Mouse (Mus musculus): ENCODE measurements around the gene Tmem176a. TPM values are rescaled to one million over a fixed set of nuclear protein-coding genes. Genes with fewer than 3 reads are reported as not detected.

Gene Tmem176a
- polyA plus RNA-seq, 1 experiment from 2014 or later: 37.4 TPM

- H3K27me3 ChIP-seq: no peaks in the 10 kb centered on the region
- H3K9me3 ChIP-seq: no peaks in the 10 kb centered on the region
- H3K4me3 ChIP-seq (replicated peaks): no peak overlapping the region
- H3K27ac ChIP-seq: no peak overlapping the region
- no peak overlapping the region for H3K4me2 ChIP-seq
- no peaks in the 10 kb centered on the region for H3K4me1 ChIP-seq (replicated peaks)
- ATAC-seq (ENCODE audit: insufficient number of reproducible peaks, insufficient read depth, low FRiP score, low TSS enrichment, low read depth): no peak
- peaks cover 26% of the 10 kb centered on the region for H3K36me3 ChIP-seq
- H3K9ac ChIP-seq (replicated peaks): no peak overlapping the region
These were observed 11.1 kb upstream of the Tmem176a start for GRCm38 (mm10) chr6:48829651-48830050.

GRCm38 (mm10) chr6:48830241-48830640, 10.5 kb upstream of the Tmem176a start:
- no peaks in the 10 kb centered on the region for H3K4me1 ChIP-seq (replicated peaks)
- H3K27me3 ChIP-seq: no peaks in the 10 kb centered on the region
- H3K4me2 ChIP-seq: no peak overlapping the region
- no peak overlapping the region for H3K27ac ChIP-seq
- no peak overlapping the region for H3K4me3 ChIP-seq (replicated peaks)
- H3K36me3 ChIP-seq: peaks cover 32% of the 10 kb centered on the region
- WGBS: 81% methylated on average over 1 of the region's 1 CpGs
- H3K9me3 ChIP-seq: no peaks in the 10 kb centered on the region
- ATAC-seq (ENCODE audit: insufficient number of reproducible peaks, insufficient read depth, low FRiP score, low TSS enrichment, low read depth): no peak
- H3K9ac ChIP-seq (replicated peaks): no peak overlapping the region

DNA sequence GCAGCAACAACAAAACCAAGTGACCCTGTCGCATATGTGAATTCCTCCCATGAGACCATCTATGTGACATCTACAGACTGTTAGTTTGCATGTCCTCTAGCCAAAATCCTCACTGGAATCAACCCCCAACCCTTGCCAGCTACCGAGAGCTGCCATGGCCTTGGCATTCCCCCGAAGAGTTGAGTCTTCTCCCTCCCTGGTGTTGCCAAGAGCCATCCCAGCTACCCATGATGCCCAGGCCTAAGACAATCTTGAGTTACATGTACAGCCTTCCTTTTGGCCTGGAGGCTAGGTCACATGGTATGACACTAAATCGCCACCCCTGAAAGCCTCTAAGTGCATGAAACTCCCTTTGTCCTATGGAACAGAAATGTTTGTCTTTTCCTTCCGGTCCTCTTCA, 9.6 kb upstream of the Tmem176a start:
- Histone ChIP-seq H3K9me3 (no peaks in the 10 kb centered on the region), H3K4me3 (replicated peaks) (no peak overlapping the region), H3K4me1 (replicated peaks) (no peaks in the 10 kb centered on the region), H3K36me3 (peaks cover 41% of the 10 kb centered on the region), H3K27me3 (no peaks in the 10 kb centered on the region), H3K4me2 (no peak overlapping the region), H3K27ac (no peak overlapping the region), H3K9ac (replicated peaks) (no peak overlapping the region)
- no peak for ATAC-seq (ENCODE audit: insufficient number of reproducible peaks, insufficient read depth, low FRiP score, low TSS enrichment, low read depth)
- WGBS: 85% methylated on average over 5 of the region's 5 CpGs

GRCm38 (mm10) chr6:48832426-48832825, 8.3 kb upstream of the Tmem176a start:
- no peak for ATAC-seq (ENCODE audit: insufficient number of reproducible peaks, insufficient read depth, low FRiP score, low TSS enrichment, low read depth)
- peaks cover 54% of the 10 kb centered on the region for H3K36me3 ChIP-seq
- H3K27me3 ChIP-seq: no peaks in the 10 kb centered on the region
- 96% methylated on average over 1 of the region's 1 CpGs for WGBS
- no peaks in the 10 kb centered on the region for H3K4me1 ChIP-seq (replicated peaks)
- no peak overlapping the region for H3K4me2 ChIP-seq
- no peak overlapping the region for H3K27ac ChIP-seq
- H3K4me3 ChIP-seq (replicated peaks): no peak overlapping the region
- H3K9me3 ChIP-seq: no peaks in the 10 kb centered on the region
- no peak overlapping the region for H3K9ac ChIP-seq (replicated peaks)

- Histone ChIP-seq H3K27me3 (no peaks in the 10 kb centered on the region), H3K4me2 (no peak overlapping the region), H3K4me3 (replicated peaks) (no peak overlapping the region), H3K27ac (no peak overlapping the region), H3K9ac (replicated peaks) (no peak overlapping the region), H3K36me3 (peaks cover 65% of the 10 kb centered on the region), H3K4me1 (replicated peaks) (peaks cover 2% of the 10 kb centered on the region), H3K9me3 (no peaks in the 10 kb centered on the region)
- WGBS: 96% methylated on average over 4 of the region's 4 CpGs
- no peak for ATAC-seq (ENCODE audit: insufficient number of reproducible peaks, insufficient read depth, low FRiP score, low TSS enrichment, low read depth)
These were observed 7.2 kb upstream of the Tmem176a start for GRCm38 (mm10) chr6:48833515-48833914.

- Histone ChIP-seq H3K36me3 (peaks cover 65% of the 10 kb centered on the region), H3K27me3 (no peaks in the 10 kb centered on the region), H3K27ac (no peak overlapping the region), H3K4me3 (replicated peaks) (no peak overlapping the region), H3K4me1 (replicated peaks) (peaks cover 19% of the 10 kb centered on the region), H3K4me2 (no peak overlapping the region), H3K9ac (replicated peaks) (no peak overlapping the region), H3K9me3 (no peaks in the 10 kb centered on the region)
- no peak for ATAC-seq (ENCODE audit: insufficient number of reproducible peaks, insufficient read depth, low FRiP score, low TSS enrichment, low read depth)
- 88% methylated on average over 5 of the region's 5 CpGs for WGBS
These were observed 5.5 kb upstream of the Tmem176a start for GRCm38 (mm10) chr6:48835241-48835640.

DNA sequence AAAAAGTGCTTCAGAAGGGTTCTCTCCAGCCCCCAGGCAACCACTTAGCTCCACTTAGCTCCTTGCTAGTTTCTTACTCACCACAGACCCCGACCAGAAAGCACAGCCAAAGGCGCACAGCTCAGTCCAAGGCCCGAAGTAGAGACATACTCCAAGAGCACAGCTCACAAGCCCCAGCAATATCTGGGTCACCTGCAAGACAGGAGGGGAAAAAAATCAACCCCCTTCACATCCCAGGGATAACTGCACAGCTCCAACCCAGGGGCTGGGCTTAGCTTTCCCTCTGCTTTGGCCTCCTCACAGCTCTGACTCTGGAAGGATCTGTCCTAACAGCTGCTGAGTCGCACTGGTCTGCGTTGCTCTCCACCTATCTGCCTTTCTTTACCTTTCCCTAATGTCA, 4.6 kb upstream of the Tmem176a start:
- no peak for ATAC-seq (ENCODE audit: insufficient number of reproducible peaks, insufficient read depth, low FRiP score, low TSS enrichment, low read depth)
- Histone ChIP-seq H3K4me3 (replicated peaks) (no peak overlapping the region), H3K4me1 (replicated peaks) (peaks cover 26% of the 10 kb centered on the region), H3K9me3 (no peaks in the 10 kb centered on the region), H3K27me3 (no peaks in the 10 kb centered on the region), H3K36me3 (peaks cover 65% of the 10 kb centered on the region), H3K4me2 (no peak overlapping the region), H3K27ac (no peak overlapping the region), H3K9ac (replicated peaks) (no peak overlapping the region)
- WGBS: 85% methylated on average over 5 of the region's 5 CpGs

GRCm38 (mm10) chr6:48837516-48837915, 3.2 kb upstream of the Tmem176a start:
- Histone ChIP-seq H3K4me3 (replicated peaks) (no peak overlapping the region), H3K9ac (replicated peaks) (no peak overlapping the region), H3K9me3 (no peaks in the 10 kb centered on the region), H3K27ac (no peak overlapping the region), H3K4me1 (replicated peaks) (peaks cover 37% of the 10 kb centered on the region), H3K4me2 (no peak overlapping the region), H3K27me3 (no peaks in the 10 kb centered on the region), H3K36me3 (peaks cover 62% of the 10 kb centered on the region)
- ATAC-seq (ENCODE audit: insufficient number of reproducible peaks, insufficient read depth, low FRiP score, low TSS enrichment, low read depth): no peak
- 81% methylated on average over 7 of the region's 7 CpGs for WGBS

GRCm38 (mm10) chr6:48838321-48839080, 2.2 kb upstream of the Tmem176a start:
- ATAC-seq (ENCODE audit: insufficient number of reproducible peaks, insufficient read depth, low FRiP score, low TSS enrichment, low read depth): no peak
- H3K9me3 ChIP-seq: no peaks in the 10 kb centered on the region
- no peak overlapping the region for H3K4me3 ChIP-seq (replicated peaks)
- H3K27ac ChIP-seq: no peak overlapping the region
- H3K4me2 ChIP-seq: peak overlapping the region; percentile 81
- peaks cover 60% of the 10 kb centered on the region for H3K36me3 ChIP-seq
- peaks cover 38% of the 10 kb centered on the region for H3K4me1 ChIP-seq (replicated peaks)
- no peaks in the 10 kb centered on the region for H3K27me3 ChIP-seq
- WGBS: 75% methylated on average over 6 of the region's 6 CpGs
- no peak overlapping the region for H3K9ac ChIP-seq (replicated peaks)

DNA sequence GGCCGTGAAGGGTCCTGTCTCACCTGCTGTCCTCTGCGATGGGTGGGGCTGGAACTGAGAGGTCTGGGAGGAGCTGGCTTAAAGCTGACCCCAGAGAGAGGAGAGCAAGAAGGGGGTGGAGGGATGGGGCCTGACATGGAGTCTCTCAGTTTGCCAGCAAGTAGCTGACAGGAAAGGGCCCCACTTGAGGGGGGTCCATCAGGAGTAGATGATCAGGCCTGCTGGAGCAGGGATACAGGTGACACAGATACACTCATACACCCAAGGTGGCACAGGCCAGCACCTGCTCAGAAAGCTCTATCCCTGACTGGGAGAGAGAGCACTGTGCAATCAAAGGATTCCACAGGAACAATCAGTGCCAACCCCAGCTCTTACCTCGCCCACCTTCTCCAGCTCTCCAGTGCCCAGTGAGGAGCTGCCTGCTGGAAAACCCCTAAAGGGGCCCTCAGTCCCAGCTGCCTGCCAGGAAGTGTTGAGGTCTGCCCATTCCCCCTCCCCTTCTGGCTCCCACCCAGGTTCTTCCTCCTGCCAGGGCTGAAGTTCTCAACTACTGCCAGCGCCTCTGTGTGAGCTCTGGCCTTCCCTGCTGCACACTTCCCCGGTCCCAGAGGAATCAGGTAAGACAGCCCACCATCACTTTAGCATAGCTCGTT, 380 bp downstream of the Tmem176a start, which contains the start of gene Tmem176b:
Gene Tmem176b (minus strand): TSS at position 524 of the 653 bp plus-strand sequence.
- H3K27ac ChIP-seq: peak within 1 kb of the TSS; percentile 88
- H3K9ac ChIP-seq (replicated peaks): peak within 1 kb of the TSS; percentile 65
- H3K36me3 ChIP-seq: peaks cover 55% of the 10 kb centered on the region
- peak within 1 kb of the TSS; percentile 44 for H3K4me3 ChIP-seq (replicated peaks)
- H3K4me2 ChIP-seq: peak within 1 kb of the TSS; percentile 81
- peak; percentile 88 for ATAC-seq (ENCODE audit: insufficient number of reproducible peaks, insufficient read depth, low FRiP score, low TSS enrichment, low read depth)
- H3K4me1 ChIP-seq (replicated peaks): peaks cover 38% of the 10 kb centered on the region
- 6% methylated on average over 6 of the region's 6 CpGs for WGBS
- H3K9me3 ChIP-seq: no peaks in the 10 kb centered on the region
- no peaks in the 10 kb centered on the region for H3K27me3 ChIP-seq

GRCm38 (mm10) chr6:48842111-48842842, 1.6 kb downstream of the Tmem176a start:
- H3K36me3 ChIP-seq: peaks cover 46% of the 10 kb centered on the region
- H3K4me2 ChIP-seq: peak overlapping the region; percentile 81
- no peaks in the 10 kb centered on the region for H3K27me3 ChIP-seq
- H3K9ac ChIP-seq (replicated peaks): peak overlapping the region; percentile 50
- H3K4me3 ChIP-seq (replicated peaks): peak overlapping the region; percentile 44
- H3K4me1 ChIP-seq (replicated peaks): peaks cover 38% of the 10 kb centered on the region
- H3K9me3 ChIP-seq: no peaks in the 10 kb centered on the region
- peak overlapping the region; percentile 88 for H3K27ac ChIP-seq
- no peak for ATAC-seq (ENCODE audit: insufficient number of reproducible peaks, insufficient read depth, low FRiP score, low TSS enrichment, low read depth)
- WGBS: 73% methylated on average over 11 of the region's 11 CpGs
